Mouse (Mus musculus) MEL (cell line): ENCODE measurements at regions not wholly inside any gene's neighbourhood (a gene's known extent, or its start where the extent isn't known, plus 50 kb on each side); places are given as distances from the start of the nearest gene placed in this dataset.

Experiments used
- CTCF ChIP-seq, 3 experiments: IDR thresholded peaks in 2 of 3; conservative IDR thresholded peaks in 1 of 3; 2 replicates each; pipeline ENCODE4 v1.5.1; 2011 to 2012; ENCODE audit warnings: low read length in 3 of 3, low read depth in 2 of 3, mild to moderate bottlenecking in 2 of 3, improper control_type of control experiment in 1 of 3, inconsistent platforms in 1 of 3, mixed read lengths in 1 of 3, moderate library complexity in 1 of 3; ENCODE audit not compliant: control insufficient read depth in 1 of 3, insufficient read depth in 1 of 3, poor library complexity in 1 of 3, severe bottlenecking in 1 of 3
- MAX ChIP-seq: IDR thresholded peaks from 2 replicates; pipeline ENCODE4 v1.6.1; 2011; ENCODE audit warnings: low read length, improper control_type of control experiment
- MAZ ChIP-seq: IDR thresholded peaks from 2 replicates; pipeline ENCODE4 v1.6.1; 2012; ENCODE audit warnings: low read depth, mild to moderate bottlenecking, inconsistent platforms, low read length, improper control_type of control experiment
- MYB ChIP-seq: IDR thresholded peaks from 2 replicates; pipeline ENCODE4 v1.6.1; 2011; ENCODE audit warnings: mild to moderate bottlenecking, low read depth, low read length, improper control_type of control experiment
- MYC ChIP-seq: IDR thresholded peaks from 2 replicates; pipeline ENCODE4 v1.6.1; 2011; ENCODE audit warnings: low read depth, mild to moderate bottlenecking, low read length, improper control_type of control experiment, moderate library complexity
- NRF1 ChIP-seq: IDR thresholded peaks from 2 replicates; pipeline ENCODE4 v1.6.1; 2014; ENCODE audit warnings: low read depth, mild to moderate bottlenecking, inconsistent platforms, low read length, improper control_type of control experiment, moderate library complexity; ENCODE audit not compliant: poor library complexity, insufficient read depth, severe bottlenecking
- POLR2A ChIP-seq, 2 experiments: IDR thresholded peaks; 2 replicates each; pipeline ENCODE4 v1.6.1; 2011 to 2012; ENCODE audit warnings: low read length in 2 of 2, mild to moderate bottlenecking in 2 of 2, control low read depth in 1 of 2, improper control_type of control experiment in 1 of 2, low read depth in 1 of 2, moderate library complexity in 1 of 2; ENCODE audit not compliant: control insufficient read depth in 1 of 2, insufficient read depth in 1 of 2, poor library complexity in 1 of 2
- RAD21 ChIP-seq: IDR thresholded peaks from 2 replicates; pipeline ENCODE4 v1.6.1; 2011; ENCODE audit warnings: mild to moderate bottlenecking, low read depth, low read length, improper control_type of control experiment
- TCF12 ChIP-seq: IDR thresholded peaks from 2 replicates; pipeline ENCODE4 v1.6.1; 2014; ENCODE audit warnings: low read depth, mild to moderate bottlenecking, inconsistent platforms, low read length, improper control_type of control experiment, moderate library complexity
- ZMIZ1 ChIP-seq: IDR thresholded peaks from 2 replicates; pipeline ENCODE4 v1.6.1; 2012; ENCODE audit warnings: low read depth, mild to moderate bottlenecking, inconsistent platforms, low read length, improper control_type of control experiment, moderate library complexity

DNA sequence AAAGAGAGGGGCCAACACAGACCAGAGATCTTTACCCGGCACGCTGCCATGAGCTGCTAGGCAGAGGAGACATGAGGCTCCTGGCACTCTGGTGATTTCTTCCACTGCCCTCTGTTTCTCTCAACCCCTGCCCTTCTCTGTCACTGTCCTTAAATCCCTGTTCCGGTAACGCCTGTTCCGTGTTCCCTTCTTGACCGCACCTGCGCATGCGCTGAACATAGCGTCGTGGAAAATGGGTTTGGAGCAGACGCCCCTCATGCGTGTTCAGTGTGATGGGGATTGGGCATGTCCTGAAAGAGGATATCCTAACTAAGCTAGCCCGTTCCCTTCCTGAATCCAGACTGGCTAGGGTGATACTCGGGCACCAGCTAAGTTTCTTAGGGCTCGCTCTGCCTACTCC, 167.8 kb downstream of the Adgrd1 start:
- no peak for TF ChIP-seq ZMIZ1
- no peak for TF ChIP-seq POLR2A (IDR thresholded peaks at IDR 0.05; ENCODE audit: control insufficient read depth in 1 of 2, insufficient read depth in 1 of 2, low read depth in 1 of 2, low read length in 2 of 2, poor library complexity in 1 of 2)
- TF ChIP-seq CTCF (IDR thresholded peaks at IDR 0.05 in 2 of 3, conservative IDR thresholded peaks at IDR 0.05 in 1 of 3; ENCODE audit: control insufficient read depth in 1 of 3, insufficient read depth in 1 of 3, low read depth in 2 of 3, low read length in 3 of 3, poor library complexity in 1 of 3, severe bottlenecking in 1 of 3): no peak
- TF ChIP-seq MAZ: no peak
- no peak for TF ChIP-seq MAX
- TF ChIP-seq RAD21: no peak
- no peak for TF ChIP-seq MYB
- TF ChIP-seq MYC: no peak
- no peak for TF ChIP-seq NRF1
- TF ChIP-seq TCF12: no peak
